Comparison of ENCODE assay signal across 21 mouse cellular contexts in genomic region chr3:81701974-81702697, GRCm38 (mm10).
DNase-seq lines count a peak whose midpoint lies in the region; ATAC-seq and TF ChIP-seq lines count a peak whose summit lies in the region.
"Had no signal": no experiment of that assay in that cellular context is flagged by ENCODE, and none has a peak within 500 bp of the region (broad histone marks: within the 10 kb centered on the region; RNA-seq: fewer than 3 reads in every experiment).

No protein-coding gene starts in this region.

- no peak overlapping the region for H3K4me3 ChIP-seq in forebrain, postnatal 0 days (ENCODE audit: low read depth, low read length)
- no peak overlapping the region for H3K4me3 ChIP-seq in forebrain, embryonic 10.5 days
- no peak overlapping the region for H3K4me3 ChIP-seq in left cerebral cortex, adult 2 months
- H3K4me3 ChIP-seq: embryonic facial prominence, embryonic 13.5 days; heart, embryonic 12.5 days; hindbrain, embryonic 12.5 days; limb, embryonic 10.5 days; liver, embryonic 15.5 days had no signal

- ATAC-seq in forebrain, postnatal 0 days: peak; percentile 74

- H3K4me1 ChIP-seq in forebrain, postnatal 0 days (ENCODE audit: insufficient read depth): no peaks in the 10 kb centered on the region
- H3K4me1 ChIP-seq in forebrain, embryonic 10.5 days: no peaks in the 10 kb centered on the region
- H3K4me1 ChIP-seq: embryonic facial prominence, embryonic 13.5 days; heart, embryonic 12.5 days; hindbrain, embryonic 12.5 days; limb, embryonic 10.5 days; liver, embryonic 15.5 days had no signal

- H3K9ac ChIP-seq in forebrain, postnatal 0 days: no peak overlapping the region
- H3K9ac ChIP-seq: embryonic facial prominence, embryonic 13.5 days; heart, embryonic 12.5 days; hindbrain, embryonic 12.5 days; liver, embryonic 15.5 days had no signal

- 17% methylated on average over 1 of the region's 1 CpGs for WGBS in forebrain, postnatal 0 days
- 58% methylated on average over 1 of the region's 1 CpGs for WGBS in forebrain, embryonic 10.5 days

- no peak for TF ChIP-seq CTCF in forebrain, postnatal 0 days (IDR thresholded peaks at IDR 0.05; ENCODE audit: low read depth)
- no peak for TF ChIP-seq CTCF in left cerebral cortex, adult 2 months (IDR thresholded peaks at IDR 0.05)

- peak; percentile 35 for DNase-seq in forebrain, postnatal 0 days
- no peak for DNase-seq in forebrain, embryonic 10.5 days (ENCODE audit: extremely low spot score, low spot score)
- no peak for DNase-seq in left cerebral cortex, adult 2 months (ENCODE audit: extremely low spot score in 1 of 2, low spot score in 2 of 2)
- no peak for DNase-seq in left cerebral cortex, adult 8-10 months (ENCODE audit: low spot score in 2 of 2)
- DNase-seq in right cerebral cortex, adult 18-20 months: peak; percentile 5
- no peak for DNase-seq in right cerebral cortex, postnatal 25 days
- no peak for DNase-seq in spleen, postnatal 36 days (ENCODE audit: low spot score in 2 of 2)
- DNase-seq: adrenal gland, postnatal 36 days; cerebellum, postnatal 25 days; gastrocnemius, postnatal 25 days; heart, adult 18-20 months; heart, postnatal 14 days; kidney, adult 11 months; kidney, postnatal 4 days; liver had no signal

- intact Hi-C loops in left cerebral cortex, adult 2 months (cut with DNase I): no loop called here

- 0 out of 2 replicates have a peak overlapping the region, but pooled peaks have one; percentile 11 for H3K27ac ChIP-seq in forebrain, postnatal 0 days (ENCODE audit: low read depth, low read length)
- H3K27ac ChIP-seq in forebrain, embryonic 10.5 days: no peak overlapping the region
- H3K27ac ChIP-seq in left cerebral cortex, adult 2 months: peak overlapping the region; percentile 76
- H3K27ac ChIP-seq: embryonic facial prominence, embryonic 13.5 days; hindbrain, embryonic 12.5 days; limb, embryonic 10.5 days; liver, embryonic 15.5 days; macrophage had no signal

- H3K4me2 ChIP-seq in forebrain, postnatal 0 days (ENCODE audit: low read depth): no peak overlapping the region
- H3K4me2 ChIP-seq: embryonic facial prominence, embryonic 13.5 days; heart, embryonic 12.5 days; hindbrain, embryonic 12.5 days; liver, embryonic 15.5 days had no signal

- no peaks in the 10 kb centered on the region for H3K36me3 ChIP-seq in forebrain, postnatal 0 days (ENCODE audit: insufficient read depth)
- H3K36me3 ChIP-seq in forebrain, embryonic 10.5 days (replicated peaks): no peaks in the 10 kb centered on the region
- H3K36me3 ChIP-seq: embryonic facial prominence, embryonic 13.5 days; heart, embryonic 12.5 days; hindbrain, embryonic 12.5 days; limb, embryonic 10.5 days; liver, embryonic 15.5 days had no signal

- H3K9me3 ChIP-seq in forebrain, postnatal 0 days (ENCODE audit: low read length): no peaks in the 10 kb centered on the region
- H3K9me3 ChIP-seq in forebrain, embryonic 10.5 days: no peaks in the 10 kb centered on the region
- H3K9me3 ChIP-seq: embryonic facial prominence, embryonic 13.5 days; heart, embryonic 12.5 days; hindbrain, embryonic 12.5 days; limb, embryonic 10.5 days; liver, embryonic 15.5 days had no signal

- H3K27me3 ChIP-seq in forebrain, postnatal 0 days (ENCODE audit: insufficient read depth, low read length): no peaks in the 10 kb centered on the region
- no peaks in the 10 kb centered on the region for H3K27me3 ChIP-seq in forebrain, embryonic 10.5 days (ENCODE audit: poor library complexity, severe bottlenecking)
- H3K27me3 ChIP-seq: embryonic facial prominence, embryonic 13.5 days; heart, embryonic 12.5 days; hindbrain, embryonic 12.5 days; liver, embryonic 15.5 days had no signal

Comparison
In these comparisons a context has a peak if more than half of its experiments do, and no peak if none do; other contexts are left out.
1. DNase-seq: peak in forebrain, postnatal 0 days (single experiment) and right cerebral cortex, adult 18-20 months (single experiment); none in forebrain, embryonic 10.5 days (single experiment), left cerebral cortex, adult 2 months (0 of 2), left cerebral cortex, adult 8-10 months (0 of 2), right cerebral cortex, postnatal 25 days (single experiment) and spleen, postnatal 36 days (0 of 2).